Mouse (Mus musculus) CH12.LX (cell line): ENCODE data around the gene Brf1.

ENCODE experiments used
- ELF1 ChIP-seq: IDR thresholded peaks from 2 replicates; pipeline ENCODE4 v1.6.1; 2014; ENCODE audit warnings: low read depth, mild to moderate bottlenecking, inconsistent platforms, low read length, improper control_type of control experiment
- KAT2A ChIP-seq: IDR thresholded peaks from 2 replicates; pipeline ENCODE4 v1.6.1; 2012; ENCODE audit warnings: low read length, improper control_type of control experiment, inconsistent platforms; ENCODE audit not compliant: insufficient replicate concordance
- POLR2A ChIP-seq: IDR thresholded peaks from 2 replicates; pipeline ENCODE4 v1.6.1; 2011; ENCODE audit warnings: low read depth, mild to moderate bottlenecking, improper control_type of control experiment, low read length
- RAD21 ChIP-seq: IDR thresholded peaks from 2 replicates; pipeline ENCODE4 v1.6.1; 2011; ENCODE audit warnings: low read depth, mild to moderate bottlenecking, low read length, improper control_type of control experiment, moderate library complexity

DNA sequence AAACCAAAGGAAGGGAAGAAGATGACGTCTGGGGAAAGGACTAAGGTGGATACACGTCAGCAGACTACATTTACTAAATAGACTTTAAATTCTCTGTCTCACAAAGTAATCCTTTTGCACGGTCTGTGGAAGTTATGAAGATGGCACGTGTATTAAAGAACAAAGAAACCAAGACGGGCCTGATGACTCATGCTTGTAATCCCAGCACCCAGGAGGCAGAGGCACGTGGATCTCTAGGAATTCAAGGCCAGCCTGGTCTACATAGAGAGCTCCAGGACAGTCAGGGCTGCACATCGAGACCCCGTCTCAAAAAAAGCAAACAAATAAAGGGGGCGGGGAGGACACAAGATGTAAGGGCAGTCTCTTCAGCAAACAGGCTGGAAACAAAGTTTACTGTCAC lies 25.8 kb downstream of the Brf1 start:
- no peak for TF ChIP-seq ELF1
- no peak for TF ChIP-seq RAD21
- no peak for TF ChIP-seq POLR2A
- no peak for TF ChIP-seq KAT2A
